Mouse (Mus musculus): ENCODE results near the gene Lefty2.
A peak's percentile ranks its signal among the peaks of the same experiment; 100 is the strongest.
"Not testable (repeated sequence)": the region's sequence is repeated elsewhere in the genome, so short reads cannot be mapped to it uniquely, and the experiment has no call there.

Gene Lefty2

GRCm38 (mm10) chr1:180894088-180894987, 1.4 kb downstream of the Lefty2 start:
- DNase-seq (ENCODE audit: low read depth, low spot score): not testable (repeated sequence)

GRCm38 (mm10) chr1:180901107-180901506, 8.2 kb downstream of the Lefty2 start:
- DNase-seq (ENCODE audit: low read depth, low spot score): no peak

GRCm38 (mm10) chr1:180902915-180903314, 10.0 kb downstream of the Lefty2 start:
- DNase-seq (ENCODE audit: low read depth, low spot score): no peak

GRCm38 (mm10) chr1:180903666-180904038, 10.7 kb downstream of the Lefty2 start:
- no peak for DNase-seq (ENCODE audit: low read depth, low spot score)

- DNase-seq (ENCODE audit: low read depth, low spot score): peak; percentile 87
Observed at GRCm38 (mm10) chr1:180904039-180904814, 11.3 kb downstream of the Lefty2 start, which contains the start of gene Pycr2. TSS of gene Pycr2 (plus strand) at chr1:180904293.

- no peak for DNase-seq (ENCODE audit: low read depth, low spot score)
Observed at GRCm38 (mm10) chr1:180904815-180905080, 11.8 kb downstream of the Lefty2 start.

GRCm38 (mm10) chr1:180905307-180905706, 12.4 kb downstream of the Lefty2 start:
- no peak for DNase-seq (ENCODE audit: low read depth, low spot score)

GRCm38 (mm10) chr1:180905876-180906275, 13.0 kb downstream of the Lefty2 start:
- DNase-seq (ENCODE audit: low read depth, low spot score): no peak

GRCm38 (mm10) chr1:180906461-180907147, 13.7 kb downstream of the Lefty2 start:
- DNase-seq (ENCODE audit: low read depth, low spot score): no peak

GRCm38 (mm10) chr1:180911138-180911537, 18.2 kb downstream of the Lefty2 start:
- no peak for DNase-seq (ENCODE audit: low read depth, low spot score)

GRCm38 (mm10) chr1:180911653-180912287, 18.9 kb downstream of the Lefty2 start:
- no peak for DNase-seq (ENCODE audit: low read depth, low spot score)

GRCm38 (mm10) chr1:180912792-180913191, 19.9 kb downstream of the Lefty2 start:
- no peak for DNase-seq (ENCODE audit: low read depth, low spot score)

- DNase-seq (ENCODE audit: low read depth, low spot score): no peak
Observed at GRCm38 (mm10) chr1:180913797-180914196, 20.9 kb downstream of the Lefty2 start.

- no peak for DNase-seq (ENCODE audit: low read depth, low spot score)
Observed at GRCm38 (mm10) chr1:180916425-180916824, 23.5 kb downstream of the Lefty2 start.

- DNase-seq (ENCODE audit: low read depth, low spot score): no peak
Observed at GRCm38 (mm10) chr1:180917053-180917452, 24.1 kb downstream of the Lefty2 start.

GRCm38 (mm10) chr1:180919686-180920085, 26.8 kb downstream of the Lefty2 start:
- peak; percentile 58 for DNase-seq (ENCODE audit: low read depth, low spot score)

GRCm38 (mm10) chr1:180922273-180923048, 29.6 kb downstream of the Lefty2 start:
- no peak for DNase-seq (ENCODE audit: low read depth, low spot score)

GRCm38 (mm10) chr1:180924737-180925136, 31.8 kb downstream of the Lefty2 start:
- peak; percentile 90 for DNase-seq (ENCODE audit: low read depth, low spot score)

GRCm38 (mm10) chr1:180926286-180926685, 33.4 kb downstream of the Lefty2 start:
- no peak for DNase-seq (ENCODE audit: low read depth, low spot score)

GRCm38 (mm10) chr1:180929599-180929998, 36.7 kb downstream of the Lefty2 start:
- no peak for DNase-seq (ENCODE audit: low read depth, low spot score)

GRCm38 (mm10) chr1:180931106-180931505, 38.2 kb downstream of the Lefty2 start:
- no peak for DNase-seq (ENCODE audit: low read depth, low spot score)
